Mouse (Mus musculus): ENCODE results near the gene Ephb6.
"Not testable (repeated sequence)": the region's sequence is repeated elsewhere in the genome, so short reads cannot be mapped to it uniquely, and the experiment has no call there.

Ephb6 gene

DNA sequence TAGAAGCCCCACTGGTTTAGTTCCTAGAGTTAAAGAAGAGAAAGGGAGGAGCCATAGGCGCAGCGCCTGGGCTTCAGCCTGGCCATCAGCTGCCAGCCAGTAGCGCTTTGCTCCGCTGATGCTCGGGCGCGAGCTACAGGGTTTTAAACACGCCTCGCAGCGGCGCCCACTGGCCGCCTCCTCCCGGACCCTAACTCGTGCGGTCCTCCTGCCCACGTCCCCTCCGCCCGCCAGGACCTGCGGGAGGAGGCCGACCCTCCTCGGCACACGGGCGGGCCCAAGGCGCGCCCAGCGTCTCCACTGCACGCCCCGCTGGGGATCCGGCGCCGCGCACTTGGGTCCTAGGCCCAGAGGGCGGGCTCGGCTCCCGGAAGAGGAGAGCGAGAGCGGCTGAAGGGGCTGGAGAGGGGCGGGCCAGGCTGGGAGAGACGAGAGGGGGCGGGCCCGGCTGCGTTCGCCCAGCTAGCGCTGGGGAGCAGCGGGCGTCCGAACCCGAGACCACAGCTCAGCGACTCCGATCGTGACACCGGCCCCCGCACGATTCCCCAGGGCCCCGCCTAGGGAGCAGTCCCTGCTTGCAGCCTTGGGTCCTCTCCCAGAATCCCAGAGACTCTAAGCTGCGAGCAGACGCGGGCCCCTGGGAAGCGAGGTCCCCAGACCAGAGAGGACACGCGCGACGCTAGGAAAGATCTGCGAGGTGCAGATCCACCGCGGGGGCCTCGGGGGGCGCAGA, at the start of gene Ephb6:
TSS of gene Ephb6 (plus strand) at position 422 of the 733 bp plus-strand sequence.
- no peak for DNase-seq (ENCODE audit: low spot score)

DNA sequence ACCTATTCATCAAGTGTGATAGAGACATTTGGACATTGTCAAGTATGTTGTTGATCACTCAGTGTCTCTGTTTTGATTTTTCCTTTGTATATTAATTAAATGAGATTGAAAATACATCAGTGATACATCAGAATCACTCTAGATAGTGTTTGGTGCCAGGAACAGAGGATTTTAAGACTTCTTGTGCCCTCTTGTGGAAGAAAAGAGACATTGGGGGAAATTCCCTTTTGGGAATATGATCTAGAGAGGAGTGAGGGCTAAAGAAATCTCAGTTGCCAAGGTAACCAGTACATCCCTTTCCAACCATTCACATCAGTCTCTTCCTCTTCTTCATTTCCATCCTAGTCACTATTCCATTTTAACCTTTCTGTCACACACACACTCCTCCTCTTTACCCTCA, 48.9 kb upstream of the Ephb6 start:
- DNase-seq (ENCODE audit: low spot score): no peak

DNA sequence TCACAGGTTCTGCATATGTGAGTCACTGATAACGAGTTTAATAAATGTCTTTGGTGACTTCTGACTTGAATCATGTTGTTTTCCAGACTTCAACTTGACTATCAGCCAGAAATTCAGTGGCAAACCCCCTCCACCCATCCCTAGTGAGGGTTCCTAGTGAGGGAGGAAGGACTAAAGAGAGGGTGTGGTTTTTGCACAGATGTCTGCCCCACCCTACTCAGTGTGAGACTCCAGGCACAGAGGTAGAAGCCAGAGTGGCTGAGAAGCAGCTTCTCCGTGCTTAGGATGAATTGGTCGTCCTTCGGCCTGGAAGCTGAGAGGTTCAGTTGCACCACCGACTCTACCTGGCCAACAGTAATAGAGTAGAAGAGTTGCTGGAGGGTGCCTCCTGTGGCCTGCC, 47.8 kb upstream of the Ephb6 start:
- no peak for DNase-seq (ENCODE audit: low spot score)

DNA sequence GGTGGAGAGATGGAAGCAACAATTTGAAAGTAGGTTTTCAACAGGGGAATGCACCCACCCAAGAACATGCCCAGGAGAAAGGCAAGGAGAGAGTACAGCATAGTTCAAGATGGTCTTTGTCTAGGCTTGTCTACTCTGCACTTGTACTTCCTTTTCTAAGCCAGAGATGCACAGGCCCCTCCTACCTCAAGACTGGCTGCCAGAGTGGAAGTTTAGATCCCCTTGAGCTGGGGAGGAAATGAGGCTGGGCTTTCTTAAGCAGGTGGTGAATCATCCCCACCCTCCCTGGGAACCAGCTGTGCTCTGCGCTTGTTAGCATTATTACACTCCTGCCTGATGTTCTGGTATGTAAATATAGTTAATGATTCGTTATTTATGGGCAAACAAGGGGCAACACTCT, 47.0 kb upstream of the Ephb6 start:
- no peak for DNase-seq (ENCODE audit: low spot score)

DNA sequence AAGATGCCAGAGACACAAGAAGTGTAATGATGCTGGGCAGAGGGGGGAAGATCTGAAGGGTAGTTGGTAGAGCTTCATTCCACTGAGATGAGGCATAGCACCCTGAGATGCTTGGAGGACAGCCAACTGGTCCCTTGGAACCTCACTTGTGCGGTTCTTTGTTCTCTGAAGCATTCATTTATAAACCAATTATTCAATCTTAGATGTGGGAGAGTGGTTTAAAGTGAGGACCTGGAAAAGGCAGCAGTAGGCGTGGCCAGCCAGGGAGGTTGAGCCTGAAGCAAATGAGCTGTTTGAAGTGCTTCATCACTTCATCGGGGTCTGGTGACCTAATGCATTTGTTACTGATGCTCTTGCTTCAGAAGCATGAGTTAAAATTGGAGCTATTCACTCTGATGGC, 46.0 kb upstream of the Ephb6 start:
- DNase-seq (ENCODE audit: low spot score): no peak

DNA sequence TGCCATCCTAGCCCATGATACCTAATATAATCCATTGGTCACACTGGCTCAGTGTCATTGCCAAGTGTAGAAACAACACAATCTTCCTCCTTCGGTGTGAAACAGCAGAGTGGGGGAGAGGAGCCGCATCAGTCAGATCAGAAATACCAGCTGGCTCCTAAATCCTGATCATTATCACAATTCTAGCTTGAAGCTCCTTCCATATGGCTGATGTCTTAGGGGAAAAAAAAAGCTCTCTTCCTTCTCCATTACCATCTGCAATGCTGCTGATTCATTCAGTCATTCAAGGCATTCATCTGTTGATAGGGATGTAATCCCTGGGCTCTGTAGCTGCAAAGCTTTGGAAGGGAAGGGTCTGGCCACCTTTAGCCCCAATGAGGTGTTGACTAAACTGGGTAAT, 45.0 kb upstream of the Ephb6 start:
- no peak for DNase-seq (ENCODE audit: low spot score)

DNA sequence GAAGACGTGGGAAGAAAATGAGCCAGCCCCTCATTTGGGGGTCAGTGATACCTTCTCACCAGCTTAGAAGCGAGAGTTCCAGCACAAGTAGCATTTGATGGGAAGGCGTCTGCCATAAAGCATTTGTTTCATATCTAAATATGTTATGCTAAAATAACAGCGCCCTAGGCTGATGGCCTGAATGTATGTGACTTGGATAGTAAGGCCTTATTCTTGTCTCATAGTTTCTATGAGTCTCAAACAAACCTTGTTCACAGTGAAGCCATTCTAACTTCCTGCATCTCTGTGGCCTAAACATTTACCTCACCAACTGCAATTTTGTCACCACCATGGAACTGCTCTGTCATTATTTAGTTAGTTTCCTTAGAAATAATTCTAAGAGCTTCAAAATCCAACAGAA, 42.7 kb upstream of the Ephb6 start:
- DNase-seq (ENCODE audit: low spot score): no peak

DNA sequence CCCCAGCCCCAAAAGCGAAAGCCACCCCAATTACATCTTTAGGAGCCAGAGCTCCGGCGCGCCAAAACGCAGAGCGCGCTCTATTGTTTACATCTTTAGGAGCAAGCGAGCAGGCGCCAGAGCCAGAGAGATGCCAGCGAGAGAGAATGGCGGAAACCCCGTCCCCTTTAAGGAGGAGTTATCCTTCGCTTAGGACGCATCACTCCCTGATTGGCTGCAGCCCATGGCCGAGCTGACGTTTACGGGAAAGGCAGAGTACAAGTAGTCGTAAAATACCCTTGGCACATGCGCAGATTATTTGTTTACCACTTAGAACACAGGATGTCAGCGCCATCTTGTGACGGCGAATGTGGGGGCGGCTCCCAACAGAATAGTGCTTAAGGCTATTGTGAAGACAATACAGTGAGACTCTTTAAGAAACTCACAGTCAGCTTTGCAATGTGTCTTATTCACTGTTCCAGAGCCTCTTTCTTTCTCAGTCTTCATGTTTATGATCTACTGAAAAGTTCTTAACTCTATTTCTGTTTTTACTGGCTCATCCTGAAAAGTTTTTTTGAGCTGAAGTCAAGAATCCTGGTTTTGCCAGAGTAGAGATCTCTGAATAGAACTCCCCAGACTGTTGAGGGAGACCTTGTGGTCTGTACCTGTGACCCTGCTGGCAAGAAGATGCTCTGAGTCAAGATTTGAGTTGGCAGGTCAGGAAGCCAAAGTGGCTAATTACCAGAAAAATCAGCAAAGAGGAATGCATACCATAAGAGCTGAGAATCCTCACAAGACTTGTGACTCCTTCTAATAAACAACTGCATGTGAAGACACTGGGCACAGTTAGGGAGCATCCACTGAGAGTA, 42.0 kb upstream of the Ephb6 start:
- not testable (repeated sequence) for DNase-seq (ENCODE audit: low spot score)

DNA sequence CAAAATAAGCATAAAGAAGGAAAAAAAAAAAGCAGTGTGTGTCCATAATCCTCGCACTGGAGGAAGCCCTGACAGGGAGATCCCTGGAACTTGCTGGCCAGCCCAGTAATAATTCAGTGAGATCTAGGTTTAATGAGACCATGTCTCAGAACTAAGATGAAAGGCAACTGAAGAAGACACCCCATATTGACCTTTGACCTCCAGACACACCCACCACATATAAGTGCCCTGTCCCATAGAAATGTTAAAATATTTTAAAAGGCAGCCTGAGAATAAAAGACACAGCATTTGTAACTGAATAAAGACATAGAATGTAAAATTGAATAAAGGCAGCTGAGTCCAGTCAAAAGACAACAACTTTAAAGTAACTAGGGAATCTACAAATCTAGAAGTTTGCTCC, 40.0 kb upstream of the Ephb6 start:
- DNase-seq (ENCODE audit: low spot score): no peak

DNA sequence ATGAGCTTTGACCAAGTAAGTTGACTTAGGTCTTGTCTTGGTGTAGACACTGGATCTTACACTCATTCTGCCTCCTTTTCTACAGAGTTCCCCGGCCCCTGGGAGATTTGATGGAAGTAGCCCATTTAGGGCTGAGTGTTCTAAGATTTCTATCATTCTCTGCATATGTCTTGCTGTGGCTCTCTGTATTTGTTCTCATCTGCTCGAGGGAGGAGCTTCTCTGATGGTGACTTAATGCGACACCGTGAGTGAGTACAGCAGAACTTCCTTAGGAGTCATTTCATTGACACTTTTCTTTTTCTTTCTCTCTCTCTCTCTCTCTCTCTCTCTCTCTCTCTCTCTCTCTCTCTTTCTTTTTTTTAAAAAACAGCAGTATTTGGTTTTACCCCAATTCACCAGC, 38.3 kb upstream of the Ephb6 start:
- DNase-seq (ENCODE audit: low spot score): no peak

DNA sequence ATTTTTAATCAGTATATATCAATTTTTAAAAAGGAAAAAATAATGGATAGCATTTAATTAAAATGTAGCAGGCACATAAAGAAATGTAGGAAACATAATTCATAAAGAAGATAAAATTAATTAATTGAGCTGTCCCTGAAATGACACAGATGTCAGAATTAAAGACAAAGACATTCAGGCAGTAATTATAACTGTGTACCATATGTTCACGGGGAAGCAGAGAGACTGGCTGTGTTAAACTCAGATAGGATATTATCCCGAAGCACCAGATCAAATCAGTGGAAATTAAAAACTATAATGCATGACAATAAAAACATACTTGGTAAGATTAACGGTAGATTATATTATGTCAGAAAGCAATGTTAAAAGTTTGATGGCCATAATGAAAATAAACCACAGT, 36.2 kb upstream of the Ephb6 start:
- DNase-seq (ENCODE audit: low spot score): no peak

DNA sequence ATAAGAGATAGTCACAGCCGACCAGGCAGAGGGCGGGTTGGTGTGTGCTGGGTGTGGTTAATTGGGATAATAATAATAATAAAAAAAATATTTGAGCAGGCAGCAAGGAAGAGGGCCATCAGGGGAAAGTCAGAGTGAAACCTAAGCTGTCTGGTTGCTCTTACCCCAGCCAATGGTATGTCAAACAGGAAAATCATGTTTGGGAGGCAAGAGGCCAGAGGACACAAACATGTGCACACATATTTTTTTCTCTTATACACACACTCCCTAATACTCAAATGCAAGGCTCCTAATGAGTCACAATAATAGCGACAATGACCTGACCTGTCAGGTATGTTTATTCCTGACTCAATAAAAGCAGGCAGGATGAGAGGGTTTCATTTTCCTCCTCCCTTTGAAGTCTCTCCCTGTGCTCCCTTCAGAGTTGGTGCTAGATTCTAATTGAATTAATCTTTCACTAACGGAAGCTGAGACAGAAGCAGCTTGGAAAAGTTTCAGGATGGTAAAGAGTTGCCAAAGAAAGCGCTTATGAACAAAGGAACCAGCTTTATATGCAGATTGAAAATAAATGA, 28.7 kb upstream of the Ephb6 start:
- no peak for DNase-seq (ENCODE audit: low spot score)

DNA sequence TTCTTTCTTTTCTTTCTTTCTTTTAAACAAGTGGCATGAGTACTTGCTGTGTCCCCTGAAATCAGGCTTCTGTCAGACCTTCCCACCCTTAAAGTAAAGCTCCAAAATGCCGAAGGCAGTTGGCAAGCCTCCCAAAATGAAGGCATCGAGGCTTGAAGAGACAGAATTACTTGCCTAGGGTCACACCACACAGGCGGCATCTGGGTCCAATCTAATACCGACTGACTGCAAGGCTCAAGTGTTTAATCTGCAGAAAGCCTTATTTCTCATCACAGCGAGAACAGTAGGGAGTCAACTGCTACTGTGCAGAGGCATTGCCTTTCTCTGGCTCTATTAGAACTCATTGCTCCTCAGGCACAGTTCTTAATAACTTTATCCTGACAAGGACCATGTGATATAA, 28.0 kb upstream of the Ephb6 start:
- no peak for DNase-seq (ENCODE audit: low spot score)

DNA sequence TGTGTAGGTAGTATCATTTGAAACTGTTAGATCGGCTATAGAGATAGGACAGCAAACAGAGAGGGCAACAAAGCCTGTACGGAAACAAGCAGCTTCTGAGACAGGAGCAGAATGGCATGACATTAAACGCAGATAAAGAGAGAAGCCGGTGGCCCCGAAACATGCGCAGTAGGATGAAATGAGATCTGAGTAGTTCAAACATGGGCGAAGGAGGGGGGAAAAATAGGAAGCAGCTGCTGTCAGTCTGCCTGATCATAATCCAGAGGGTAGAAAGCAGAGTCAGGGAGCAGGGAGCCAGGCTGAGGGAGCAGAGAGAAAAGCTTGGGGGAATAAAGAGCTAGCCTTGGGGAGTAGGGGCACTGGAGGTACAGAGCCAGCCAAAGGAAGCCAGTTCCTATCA, 24.0 kb upstream of the Ephb6 start:
- DNase-seq (ENCODE audit: low spot score): no peak

DNA sequence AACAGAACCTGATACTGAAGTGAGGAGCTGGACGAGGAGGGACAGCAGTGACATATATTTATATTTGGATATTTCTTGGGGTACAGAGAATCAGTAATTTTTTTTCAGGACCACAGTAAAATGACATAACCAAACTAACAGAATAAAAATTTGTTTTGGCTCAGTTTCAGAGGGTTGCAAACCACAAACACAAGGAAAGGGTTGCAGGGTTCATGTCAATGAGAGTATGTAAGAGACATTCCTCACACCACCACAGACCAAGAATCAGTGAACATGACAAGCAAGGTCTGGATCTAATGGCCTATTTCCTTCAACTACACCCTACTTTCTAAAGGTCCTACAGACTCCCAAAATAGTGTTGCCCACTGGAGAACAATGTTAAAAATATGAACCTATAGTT, 23.1 kb upstream of the Ephb6 start:
- no peak for DNase-seq (ENCODE audit: low spot score)

DNA sequence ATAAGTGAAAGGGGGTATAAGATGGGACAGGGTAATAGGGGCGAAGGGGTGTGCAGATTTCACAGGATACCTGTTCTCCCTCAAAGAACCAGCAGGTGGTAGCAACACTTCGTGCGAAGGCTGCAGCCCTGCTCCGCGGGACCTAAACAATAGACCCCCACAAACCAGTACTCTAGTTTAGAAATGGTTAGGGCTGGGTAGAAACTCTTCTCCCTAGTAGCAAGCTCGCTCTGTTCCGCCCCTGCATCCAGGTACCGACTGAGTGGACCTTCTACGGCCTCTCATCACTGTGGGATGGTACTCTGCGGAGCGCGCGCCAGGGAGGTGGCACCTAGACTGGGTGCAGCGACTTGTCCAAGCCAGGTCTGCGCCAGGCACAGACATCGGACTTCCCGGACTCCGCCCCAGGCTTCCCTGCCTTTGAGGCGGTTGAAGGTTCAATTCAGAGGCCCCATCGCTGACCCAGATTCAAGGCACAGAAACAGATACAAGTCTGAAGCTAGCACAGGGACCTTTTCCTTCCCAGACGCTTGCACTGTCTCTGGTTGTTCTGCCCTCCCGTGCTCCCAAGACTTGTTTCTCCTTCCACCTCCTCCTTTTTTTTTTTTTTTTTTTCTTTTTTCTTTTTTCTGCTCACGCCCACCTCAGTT, 756 bp upstream of the Ephb6 start:
- DNase-seq (ENCODE audit: low spot score): no peak

DNA sequence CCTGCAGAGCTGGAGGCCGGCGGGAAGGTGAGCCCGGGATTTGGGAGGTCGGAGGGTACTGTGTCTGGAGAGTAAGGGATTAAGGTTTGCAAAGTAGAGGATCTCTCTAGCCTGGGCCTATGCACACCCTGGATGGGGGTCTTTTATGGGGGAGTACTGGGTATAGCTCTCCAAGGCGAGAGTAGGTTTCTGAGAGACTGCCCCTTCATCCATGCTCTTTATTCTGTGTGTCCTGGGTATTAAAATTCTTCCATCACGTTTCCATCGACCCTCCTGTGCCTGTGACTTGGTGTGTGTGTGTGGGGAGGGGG, 467 bp downstream of the Ephb6 start:
- no peak for DNase-seq (ENCODE audit: low spot score)

DNA sequence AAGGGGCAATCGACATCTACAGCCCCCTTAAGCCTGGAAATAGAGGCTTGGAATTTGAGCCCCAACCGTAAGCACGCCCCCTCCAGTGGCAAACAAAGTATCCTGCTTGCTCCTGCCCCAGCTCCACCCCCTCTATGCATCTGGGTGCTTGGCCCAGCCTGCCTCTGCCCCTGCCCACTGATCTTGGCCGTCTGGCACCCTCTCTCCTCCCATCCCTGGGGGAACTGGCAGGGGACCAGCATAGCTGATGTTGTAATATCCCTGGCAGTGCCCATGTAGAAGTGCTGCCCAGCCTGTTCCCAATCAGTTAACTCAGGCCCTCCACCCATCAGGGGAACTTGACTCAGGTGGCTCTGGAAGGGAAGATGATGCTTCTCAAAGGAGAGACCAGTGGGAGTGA, 932 bp downstream of the Ephb6 start:
- no peak for DNase-seq (ENCODE audit: low spot score)

DNA sequence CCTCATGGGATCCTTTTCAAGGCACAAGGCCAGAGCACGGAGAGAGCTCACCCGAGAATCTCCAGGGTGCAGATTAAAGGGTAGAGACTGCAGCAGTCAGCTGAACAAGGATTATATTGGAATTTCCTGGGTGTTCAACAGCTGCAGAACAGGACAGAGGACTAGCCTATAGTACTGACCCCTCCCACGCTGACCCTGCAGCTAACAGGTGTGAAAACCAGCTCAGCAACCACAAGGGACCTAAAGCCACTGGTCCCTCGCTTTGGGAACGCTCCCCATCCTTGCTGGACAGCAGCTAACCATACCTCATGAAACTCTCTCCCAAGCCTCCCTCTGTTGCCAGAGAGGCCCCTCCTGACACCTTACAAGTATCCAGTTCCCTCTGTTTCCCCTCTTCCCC, 2.4 kb downstream of the Ephb6 start:
- no peak for DNase-seq (ENCODE audit: low spot score)

DNA sequence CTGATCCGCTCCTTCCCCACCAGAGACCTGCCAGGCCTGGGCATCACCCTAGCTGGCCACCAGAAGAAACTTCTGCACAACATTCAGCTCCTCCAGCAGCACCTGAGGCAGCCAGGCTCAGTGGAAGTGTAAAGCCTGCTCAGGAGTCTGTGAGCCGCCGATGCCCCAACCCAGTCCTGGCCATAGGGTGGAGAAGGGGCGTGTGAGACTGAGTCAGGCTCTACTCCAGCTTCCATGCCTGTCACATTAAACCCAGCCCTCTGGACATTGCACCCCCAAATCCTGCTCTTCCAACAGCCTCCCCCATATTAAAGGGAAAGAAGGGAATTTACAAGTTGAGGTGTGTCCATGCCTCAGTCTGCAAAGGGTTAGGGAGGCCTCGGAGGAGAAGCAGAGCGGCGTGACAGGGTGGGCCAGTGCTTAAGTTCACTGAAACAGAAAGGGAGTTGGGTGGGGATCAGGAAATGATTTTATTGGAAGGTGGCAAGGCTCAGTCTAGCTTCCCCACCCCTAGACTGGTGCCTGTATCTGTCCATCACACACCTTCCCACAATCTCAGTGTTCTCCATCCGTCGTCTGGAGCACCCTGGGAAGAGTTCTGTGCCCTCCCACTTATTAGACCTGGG, 15.0 kb downstream of the Ephb6 start:
- DNase-seq (ENCODE audit: low spot score): no peak

DNA sequence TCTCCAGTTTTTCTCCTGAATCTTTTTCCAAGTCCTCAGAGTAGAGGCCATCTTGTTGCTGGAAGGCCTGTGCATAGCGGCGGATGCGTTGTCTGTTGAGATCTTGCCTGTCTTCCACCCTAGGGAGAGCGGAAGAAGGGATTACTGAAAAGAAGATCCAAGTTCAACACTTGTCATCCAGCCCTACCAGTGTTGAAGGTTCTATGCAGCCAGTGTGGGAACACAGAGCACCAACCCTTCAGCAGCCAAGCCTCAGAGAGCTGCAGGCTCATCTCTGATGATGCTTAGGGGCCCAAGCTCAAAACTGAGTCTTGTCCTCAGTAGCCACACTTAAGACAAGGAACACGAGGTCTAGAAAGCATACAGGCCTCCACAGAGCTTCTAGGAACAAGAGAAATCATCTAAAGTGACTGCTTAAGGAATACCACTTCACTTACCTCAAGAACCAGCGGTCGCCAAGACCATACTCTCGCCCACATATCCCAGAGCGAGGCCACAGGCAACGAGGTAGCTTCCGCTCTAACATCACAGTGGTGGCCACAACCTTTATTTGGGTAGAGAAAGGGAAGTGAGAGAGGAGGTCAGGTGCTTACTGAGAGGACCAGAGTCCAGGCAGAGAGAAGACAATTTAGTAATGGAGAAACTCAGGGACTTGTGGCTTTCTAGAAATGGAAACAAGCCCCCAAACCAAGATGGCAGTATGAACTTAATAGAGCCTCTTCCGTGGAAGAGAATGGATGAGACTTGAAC, 16.1 kb downstream of the Ephb6 start:
- DNase-seq (ENCODE audit: low spot score): no peak

DNA sequence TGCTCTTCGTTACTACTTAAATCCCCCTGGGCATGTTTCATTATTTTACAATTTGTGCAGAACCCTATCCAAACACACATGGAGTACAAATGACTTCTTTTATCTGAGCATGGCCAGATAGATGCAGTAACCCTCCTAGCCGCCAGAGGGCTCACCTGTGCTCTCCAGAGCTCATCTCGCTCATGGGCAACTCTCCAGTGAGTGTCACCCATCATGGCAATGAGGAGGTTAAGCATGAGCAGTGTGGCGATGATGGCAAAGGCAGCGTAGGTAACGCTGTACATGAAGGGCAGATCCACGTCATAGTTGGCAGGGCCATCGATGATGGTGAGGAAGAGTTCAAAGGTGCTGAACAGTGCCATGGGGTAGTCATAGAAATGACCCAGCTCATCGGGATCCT, 17.4 kb downstream of the Ephb6 start:
- DNase-seq (ENCODE audit: low spot score): no peak

Measured in urinary bladder, postnatal 10 days (tissue).